Mouse (Mus musculus): ENCODE results near the gene Prkcz. TPM values are rescaled to one million over a fixed set of nuclear protein-coding genes. Genes with fewer than 3 reads are reported as not detected.
"Not testable (repeated sequence)": the region's sequence is repeated elsewhere in the genome, so short reads cannot be mapped to it uniquely, and the experiment has no call there.

Prkcz gene
- total RNA-seq, 2 experiments from 2014 or later: 1.5 to 3.8 TPM

DNA sequence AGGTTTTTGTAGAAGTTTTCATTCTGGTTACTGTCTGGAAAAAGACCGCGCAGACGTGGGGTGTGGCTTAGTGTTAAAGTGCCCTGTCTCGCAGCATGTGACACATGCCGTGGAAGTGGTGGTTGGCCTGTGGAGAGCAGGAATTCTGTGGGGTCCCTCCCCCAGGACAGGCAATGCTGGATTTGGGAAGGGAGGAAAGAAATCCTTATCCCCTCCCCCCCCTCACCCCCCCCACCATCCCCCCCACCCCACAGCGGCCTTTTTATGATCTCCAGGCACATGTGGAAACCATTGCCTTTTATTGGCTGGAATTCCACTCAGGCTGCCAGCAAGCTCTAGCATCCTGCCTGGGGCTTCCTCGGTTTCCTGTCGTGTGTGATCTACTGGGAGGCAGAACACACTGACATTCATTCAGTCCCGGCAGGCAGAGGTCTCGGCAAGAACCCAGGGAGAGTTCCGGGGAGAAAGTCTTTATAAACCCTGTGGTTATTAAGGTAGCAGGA is 78.1 kb downstream of the Prkcz start:
- DNase-seq: peak; percentile 47

DNA sequence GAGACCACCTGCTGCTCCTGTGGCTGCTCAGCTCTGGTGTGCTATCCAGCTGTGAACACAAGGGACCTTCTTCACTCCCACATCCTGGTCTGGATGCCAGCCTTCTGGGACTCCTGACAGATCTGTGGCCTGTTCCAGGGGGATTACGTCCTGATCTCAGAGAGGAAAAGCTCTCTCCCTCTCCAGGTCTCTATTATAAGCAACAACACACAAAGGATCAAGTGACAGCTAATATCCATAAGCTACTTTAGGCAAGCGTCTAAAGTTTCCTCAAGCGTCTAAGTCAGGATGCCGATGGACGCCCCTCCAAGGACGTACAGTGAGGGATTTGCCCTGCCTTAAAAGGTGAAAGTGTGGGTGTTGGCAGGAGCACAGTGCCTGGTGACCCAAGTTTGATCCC is 78.9 kb downstream of the Prkcz start:
- DNase-seq: no peak

DNA sequence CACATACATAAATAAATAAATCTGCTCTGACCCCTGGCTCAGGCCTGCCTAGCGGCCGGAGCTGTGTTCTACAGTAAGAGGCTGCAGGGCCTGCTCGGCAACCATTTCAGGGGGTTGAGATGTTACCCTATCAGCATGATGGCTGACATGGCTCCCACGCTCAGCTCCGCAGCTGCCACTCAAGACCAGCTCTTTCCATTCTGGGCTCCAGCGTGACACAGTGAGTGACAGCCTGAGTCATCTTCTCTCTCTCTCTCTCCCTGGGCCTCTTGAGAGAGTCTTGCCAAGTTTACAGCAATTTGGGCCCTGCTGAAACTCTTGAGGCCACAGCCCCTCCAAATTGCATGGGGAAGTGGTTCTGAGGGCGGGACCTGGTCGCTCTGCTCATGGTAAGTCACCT is 79.5 kb downstream of the Prkcz start:
- no peak for DNase-seq

- DNase-seq: no peak
Observed at GRCm38 (mm10) chr4:155281227-155281626, 79.9 kb downstream of the Prkcz start.

- DNase-seq: no peak
Observed at GRCm38 (mm10) chr4:155280768-155281121, 80.4 kb downstream of the Prkcz start.

DNA sequence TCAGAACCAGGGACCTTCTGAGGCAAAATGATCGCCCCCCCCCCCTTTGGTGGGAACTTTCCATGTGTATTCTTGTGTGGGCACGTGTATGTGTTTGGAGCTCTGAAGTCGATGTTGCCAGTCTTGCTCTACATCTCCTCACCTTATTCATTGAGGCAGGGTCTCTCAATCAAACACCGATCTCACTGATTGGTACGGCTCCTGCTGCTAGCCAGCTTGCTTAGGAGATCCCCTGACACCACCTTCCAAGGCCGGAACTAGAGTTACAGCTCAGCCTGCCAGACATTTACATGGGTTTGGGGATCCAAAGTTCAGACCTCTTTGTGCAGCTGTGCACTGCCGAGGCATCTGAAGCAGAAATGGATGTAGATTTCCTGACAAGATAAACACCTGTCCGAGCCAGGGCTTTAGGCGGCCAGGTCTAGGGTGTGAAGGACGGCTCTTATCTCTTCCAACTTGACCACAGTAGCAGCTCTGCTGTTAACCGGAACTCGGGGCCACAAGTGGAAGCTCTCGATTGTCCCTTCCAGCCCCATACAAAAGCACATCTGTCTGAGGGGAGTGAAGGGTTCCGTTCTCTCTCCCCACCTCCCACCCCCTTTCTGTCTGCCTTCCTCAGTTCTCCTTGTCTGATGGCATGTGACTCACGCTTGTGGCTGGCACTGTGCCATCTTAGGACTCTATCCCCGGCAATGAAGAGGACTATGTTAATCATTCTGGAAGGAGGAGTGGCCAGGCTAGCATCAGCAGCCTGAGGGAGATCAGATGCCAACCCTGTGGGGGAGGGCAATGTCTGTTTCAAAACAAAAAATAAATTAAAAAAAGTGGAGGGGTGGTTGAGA is 81.0 kb downstream of the Prkcz start:
- DNase-seq: no peak

GRCm38 (mm10) chr4:155279054-155279453 is 82.1 kb downstream of the Prkcz start:
- DNase-seq: no peak

DNA sequence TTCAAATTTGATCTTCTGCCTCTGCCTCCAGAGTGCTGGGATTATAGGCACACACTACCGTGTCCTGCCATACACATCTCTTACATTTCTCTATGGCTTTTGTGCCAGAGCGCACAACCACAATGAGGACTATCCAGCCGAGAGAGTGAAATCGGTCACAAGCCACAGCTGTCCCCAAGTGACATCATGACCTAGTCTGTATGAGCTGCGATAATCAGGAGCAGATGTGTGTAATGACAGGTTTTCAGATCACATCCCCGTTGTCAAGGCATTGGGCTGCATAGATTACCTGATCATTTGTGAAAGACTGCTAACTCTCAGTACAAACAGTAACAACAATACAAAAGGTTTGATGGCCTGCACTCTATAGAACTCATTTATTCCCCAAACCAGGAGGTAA is 83.2 kb downstream of the Prkcz start:
- no peak for DNase-seq

GRCm38 (mm10) chr4:155274851-155275250 is 86.3 kb downstream of the Prkcz start:
- no peak for DNase-seq

- no peak for DNase-seq
Observed at GRCm38 (mm10) chr4:155274451-155274850, 86.7 kb downstream of the Prkcz start.

DNA sequence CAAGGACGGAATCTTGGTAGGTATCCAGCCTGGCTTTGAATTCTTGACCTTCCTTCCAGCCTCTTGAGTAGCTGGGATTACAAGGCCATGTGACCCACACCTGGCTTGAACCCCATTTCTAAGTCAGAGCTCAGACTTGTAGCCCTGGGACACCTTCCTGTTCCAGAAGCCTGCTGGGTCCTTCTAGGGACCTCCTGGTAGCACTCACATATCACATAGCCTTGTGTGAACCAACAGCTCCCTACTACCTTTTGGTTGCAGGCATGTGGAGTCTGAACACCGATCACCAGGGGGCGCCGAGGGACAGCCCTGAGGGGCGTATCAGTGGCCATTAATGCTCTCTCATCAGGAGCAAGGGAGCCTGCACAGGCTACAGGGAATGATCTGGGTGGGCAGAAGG is 92.8 kb downstream of the Prkcz start:
- DNase-seq: peak; percentile 70

GRCm38 (mm10) chr4:155267639-155268175 is 93.5 kb downstream of the Prkcz start:
- DNase-seq: no peak

DNA sequence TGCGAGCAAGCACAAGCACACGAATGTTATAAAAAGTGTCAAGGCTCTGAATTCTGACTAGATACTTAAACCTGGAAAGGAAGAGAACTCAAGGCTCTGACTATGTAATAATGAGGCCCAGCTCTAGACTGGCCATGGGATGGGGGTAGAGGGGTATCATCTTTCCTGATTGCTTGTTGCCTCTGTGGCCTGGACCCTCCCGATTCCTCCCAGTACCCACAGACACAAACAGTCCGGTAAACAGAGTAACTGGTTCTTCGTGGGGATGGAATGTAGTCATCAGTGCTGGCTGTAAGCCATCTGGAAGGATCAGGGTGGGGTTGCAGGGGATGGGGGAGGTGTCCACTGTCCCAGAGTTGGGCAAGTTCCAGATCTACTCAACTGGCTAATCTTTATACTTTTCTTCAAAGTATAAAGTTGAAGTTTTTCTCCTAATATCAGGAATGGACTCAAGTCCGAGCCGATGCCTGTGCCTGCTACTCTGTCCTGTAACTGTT is 94.1 kb downstream of the Prkcz start:
- DNase-seq: no peak

DNA sequence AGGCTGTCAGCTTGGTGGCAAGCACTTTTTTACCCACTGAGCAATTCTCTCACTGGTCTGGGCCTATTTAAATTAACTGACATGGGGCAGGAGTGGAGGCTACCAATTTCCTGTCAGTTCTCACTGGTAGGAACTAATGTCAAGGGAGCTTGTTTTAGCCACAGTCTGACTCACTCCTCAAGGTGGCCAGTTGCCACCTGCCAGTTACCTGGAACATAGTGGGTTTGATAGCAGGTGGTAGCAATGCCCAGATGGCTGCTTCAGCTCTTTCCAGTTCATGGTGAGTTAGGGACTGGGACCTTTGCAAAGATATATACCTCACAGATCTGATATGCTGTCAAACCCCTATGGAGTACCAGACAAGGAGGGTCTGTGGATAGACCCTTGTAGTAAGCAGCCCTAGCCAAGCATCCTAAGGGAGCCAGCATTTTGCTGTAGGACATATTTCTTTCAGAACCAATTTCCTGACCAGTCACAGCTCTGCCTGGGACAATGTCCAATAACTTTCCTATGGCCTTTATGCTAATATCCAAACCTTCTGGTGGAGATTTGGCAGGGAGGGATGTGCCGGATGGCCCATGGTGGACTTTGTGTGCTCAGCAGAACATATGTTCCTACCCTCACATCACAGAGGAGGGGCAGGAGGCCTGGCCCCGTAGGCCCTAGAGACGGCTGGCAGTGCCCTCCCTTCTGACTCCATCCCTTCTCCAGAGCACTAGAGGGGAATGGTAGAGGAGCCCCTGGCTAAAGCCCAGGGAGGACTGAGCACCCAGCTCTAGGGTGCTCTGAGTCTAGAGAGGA is 96.4 kb downstream of the Prkcz start:
- DNase-seq: no peak

DNA sequence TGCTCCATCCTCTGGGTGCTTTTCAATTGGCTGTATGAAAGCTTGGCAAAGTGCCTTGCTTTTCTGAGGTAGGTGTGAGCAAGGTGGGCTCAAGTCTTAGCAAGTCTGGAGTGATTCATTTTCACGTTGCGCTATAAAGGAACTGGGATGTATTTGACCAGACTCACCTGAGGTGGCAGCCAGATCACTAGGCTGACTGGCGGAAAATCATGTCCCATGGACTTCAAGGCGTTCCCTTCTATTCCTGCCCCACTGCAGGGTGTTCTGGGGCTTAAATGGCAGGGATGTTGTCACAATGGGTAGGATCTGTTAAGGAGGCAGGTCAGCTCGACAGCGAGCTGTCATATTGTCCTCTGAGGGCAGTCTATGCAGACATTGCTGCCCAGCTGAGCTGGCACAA is 108.9 kb downstream of the Prkcz start:
- no peak for DNase-seq

- DNase-seq: no peak
Observed at GRCm38 (mm10) chr4:155251147-155251546, 110.0 kb downstream of the Prkcz start.

- DNase-seq: no peak
Observed at GRCm38 (mm10) chr4:155250361-155251117, 110.6 kb downstream of the Prkcz start.

GRCm38 (mm10) chr4:155249648-155250351 is 111.4 kb downstream of the Prkcz start, which contains the start of gene Faap20:
TSS of gene Faap20 (plus strand) at chr4:155249802.
- peak; percentile 88 for DNase-seq

GRCm38 (mm10) chr4:155249257-155249647 is 111.9 kb downstream of the Prkcz start:
- DNase-seq: peak; percentile 87

DNA sequence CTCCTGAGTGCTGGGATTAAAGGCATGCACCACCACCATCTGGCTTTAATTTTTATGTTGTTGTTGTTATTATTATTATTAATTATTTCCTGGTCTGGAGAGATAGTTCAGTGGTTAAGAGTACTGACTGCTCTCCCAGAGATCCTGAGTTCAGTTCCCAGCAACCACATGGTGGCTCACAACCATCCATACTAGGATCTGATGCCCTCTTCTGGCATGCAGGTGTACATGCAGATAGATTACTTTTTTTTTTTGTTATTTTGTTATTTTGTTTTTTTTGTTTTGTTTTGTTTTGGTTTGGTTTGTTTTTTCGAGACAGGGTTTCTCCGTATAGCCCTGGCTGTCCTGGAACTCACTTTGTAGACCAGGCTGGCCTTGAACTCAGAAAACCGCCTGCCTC is 113.1 kb downstream of the Prkcz start:
- DNase-seq: not testable (repeated sequence)

- peak; percentile 78 for DNase-seq
Observed at GRCm38 (mm10) chr4:155246691-155247105, 114.5 kb downstream of the Prkcz start.
